Mouse (Mus musculus): ENCODE measurements around the gene Pcgf2.
"Not testable (repeated sequence)": the region's sequence is repeated elsewhere in the genome, so short reads cannot be mapped to it uniquely, and the experiment has no call there.

The Pcgf2 gene

DNA sequence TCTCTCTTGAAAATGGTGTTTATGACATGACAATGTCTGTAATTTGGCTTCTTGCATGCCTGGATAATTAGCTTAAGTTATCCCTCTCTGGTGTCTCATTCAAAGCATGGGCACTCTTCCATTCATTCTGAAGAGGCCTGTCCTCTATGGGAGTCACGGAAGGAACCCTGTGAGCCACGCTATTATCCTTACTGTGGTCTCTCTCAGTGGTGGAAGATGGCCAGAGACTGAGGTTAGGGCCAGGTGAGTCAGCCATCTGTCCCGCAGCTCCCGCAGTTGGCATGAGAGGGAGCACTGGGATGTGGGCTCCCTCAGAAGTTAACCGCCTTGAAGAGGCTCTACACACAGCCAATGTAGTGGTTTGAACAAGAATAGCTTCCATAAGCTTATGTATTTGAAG lies 50.0 kb downstream of the Pcgf2 start:
- peak; percentile 33 for DNase-seq (ENCODE audit: low read depth)

DNA sequence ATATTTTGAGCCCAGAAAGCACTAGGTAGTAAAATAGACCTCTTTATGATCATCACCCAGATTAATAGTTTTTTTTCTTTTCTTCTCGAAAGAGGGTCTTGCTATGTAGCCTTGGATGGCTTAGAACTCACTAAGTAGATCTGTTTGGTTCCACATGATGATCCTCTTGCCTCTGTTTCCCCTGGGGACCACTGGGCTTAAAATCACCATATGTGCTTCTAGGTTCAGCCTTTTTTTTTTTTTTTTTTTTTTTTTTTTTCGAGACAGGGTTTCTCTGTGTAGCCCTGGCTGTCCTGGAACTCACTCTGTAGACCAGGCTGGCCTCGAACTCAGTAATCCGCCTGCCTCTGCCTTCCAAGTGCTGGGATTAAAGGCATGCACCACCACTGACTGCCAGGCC lies 51.8 kb downstream of the Pcgf2 start:
- not testable (repeated sequence) for DNase-seq (ENCODE audit: low read depth)

DNA sequence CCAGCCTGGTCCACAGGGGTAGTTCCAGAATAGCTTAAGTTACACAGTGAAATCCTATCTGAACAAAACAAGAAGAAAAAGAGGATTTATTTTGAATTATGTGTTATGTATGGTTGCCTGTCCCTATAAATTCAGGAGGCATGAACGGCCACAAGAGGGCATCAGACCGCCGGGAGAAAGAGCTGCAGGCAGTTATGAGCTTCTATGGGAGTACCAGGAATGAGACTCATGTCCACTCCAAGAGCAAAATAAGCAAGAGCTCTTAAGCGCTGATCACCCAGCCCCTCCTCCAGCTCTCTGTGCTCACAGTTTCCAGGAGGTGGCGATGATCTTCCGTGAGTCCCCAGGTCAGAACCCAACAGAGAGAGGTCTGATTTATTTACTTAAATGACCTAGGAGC lies 55.5 kb downstream of the Pcgf2 start:
- peak; percentile 81 for DNase-seq (ENCODE audit: low read depth)

DNA sequence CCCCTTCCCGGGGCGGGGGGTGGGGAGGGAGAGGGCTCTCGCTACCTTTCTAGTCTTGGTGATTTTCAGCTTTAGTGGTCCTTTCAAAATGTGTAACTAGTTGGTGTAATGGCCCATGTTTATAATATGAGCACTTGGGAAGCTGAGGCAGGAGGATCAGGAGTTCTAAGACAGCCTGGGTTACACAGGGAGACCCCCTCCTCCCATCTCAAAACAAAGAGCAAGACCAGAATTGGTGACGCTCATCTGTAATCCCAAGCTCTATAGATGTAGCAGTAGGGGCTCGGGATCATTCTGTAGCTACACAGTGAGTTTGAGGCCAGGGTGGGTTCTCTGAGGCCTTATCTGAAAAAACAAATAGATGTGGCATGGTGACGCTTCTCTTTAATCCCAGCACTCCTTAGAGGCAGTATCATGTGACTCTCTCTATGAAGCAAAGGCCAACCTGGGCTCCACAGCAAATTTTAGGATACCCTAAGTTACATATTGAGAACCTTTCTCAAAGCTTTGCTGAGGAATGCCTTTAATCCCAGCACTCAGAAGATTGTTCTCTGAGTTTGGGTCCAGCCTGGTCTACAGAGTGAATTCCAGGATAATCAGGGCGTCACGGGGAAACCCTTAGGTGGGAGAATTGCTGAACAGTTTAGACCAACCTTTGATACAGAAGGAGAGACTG lies 56.8 kb downstream of the Pcgf2 start:
- DNase-seq (ENCODE audit: low read depth) = no peak

DNA sequence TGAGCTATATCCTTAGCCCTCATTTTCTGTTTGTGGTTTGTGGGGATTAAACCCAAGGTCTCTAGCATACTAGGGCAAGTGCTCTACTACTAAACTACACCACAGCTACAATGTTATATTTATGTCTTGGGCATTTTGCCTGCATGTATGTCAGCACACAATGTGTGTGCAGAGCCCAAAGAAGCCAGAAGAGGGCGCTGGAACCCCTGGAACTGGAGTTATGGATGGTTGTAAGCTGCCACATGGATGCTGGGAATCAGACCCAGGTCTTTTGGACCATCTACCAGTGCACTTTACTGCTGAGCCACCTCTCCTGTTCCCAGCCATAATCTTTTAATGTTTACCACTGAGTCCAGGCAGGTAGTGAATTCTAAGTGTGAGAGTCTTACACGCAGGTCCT lies 57.6 kb downstream of the Pcgf2 start:
- peak; percentile 29 for DNase-seq (ENCODE audit: low read depth)

DNA sequence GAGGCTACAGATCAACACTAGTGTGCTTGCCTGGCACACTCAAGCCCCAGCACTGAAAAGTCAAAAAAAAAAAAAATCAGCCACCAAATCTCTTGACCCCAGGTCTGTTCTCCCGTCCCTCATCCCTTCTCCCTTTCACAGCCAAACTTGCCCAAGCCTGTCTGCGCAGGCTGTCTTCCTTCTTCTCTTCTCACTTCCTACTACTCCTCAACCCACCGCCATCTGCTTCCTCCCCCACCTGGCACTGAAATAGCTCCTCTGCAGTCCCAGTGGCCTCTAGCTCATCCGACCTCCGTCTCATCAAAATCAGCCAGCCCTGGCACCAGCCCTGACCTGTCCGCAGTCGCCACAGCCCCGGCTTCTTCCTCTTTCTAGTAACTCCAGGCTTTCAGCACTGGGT lies 58.6 kb downstream of the Pcgf2 start:
- DNase-seq (ENCODE audit: low read depth) = no peak
